Mouse (Mus musculus) erythroblast, embryonic 14.5 days (primary cell): Measurements from ENCODE around the gene Prss47. TPM values are rescaled to one million over a fixed set of nuclear protein-coding genes. Genes with fewer than 3 reads are reported as not detected.

Experiments
- H3K27me3 ChIP-seq: 2 replicates; pipeline ENCODE4 v1.6.1; 2012; ENCODE audit warnings: inconsistent platforms; ENCODE audit not compliant: control insufficient read depth
- H3K36me3 ChIP-seq: 2 replicates; pipeline ENCODE4 v1.6.1; 2012; ENCODE audit warnings: mild to moderate bottlenecking, inconsistent platforms; ENCODE audit not compliant: control insufficient read depth
- H3K4me1 ChIP-seq: 2 replicates; pipeline ENCODE4 v1.6.1; 2012; ENCODE audit warnings: inconsistent platforms; ENCODE audit not compliant: control insufficient read depth
- H3K4me3 ChIP-seq: replicated peaks from 2 replicates; pipeline ENCODE3; 2012; ENCODE audit warnings: moderate library complexity, mild to moderate bottlenecking, inconsistent platforms
- H3K9me3 ChIP-seq: 2 replicates; pipeline ENCODE4 v1.6.1; 2012; ENCODE audit warnings: low read length, inconsistent platforms, mixed read lengths; ENCODE audit not compliant: control insufficient read depth
- GATA1 ChIP-seq: IDR thresholded peaks from 2 replicates; pipeline ENCODE4 v1.6.1; 2012; ENCODE audit warnings: low read length, inconsistent platforms, mixed read lengths
- TAL1 ChIP-seq: IDR thresholded peaks from 3 replicates; pipeline ENCODE4 v1.6.1; 2012; ENCODE audit warnings: low read length, inconsistent platforms, mixed read lengths
- polyA plus RNA-seq: library from polyadenylated mRNA; stranded (reverse); fragments of >175 nt; gene quantifications from 2 replicates; pipeline ENCODE4 v1.2.3, GENCODE M21; 2012

Prss47 gene
- polyA plus RNA-seq, 1 experiment: not detected

DNA sequence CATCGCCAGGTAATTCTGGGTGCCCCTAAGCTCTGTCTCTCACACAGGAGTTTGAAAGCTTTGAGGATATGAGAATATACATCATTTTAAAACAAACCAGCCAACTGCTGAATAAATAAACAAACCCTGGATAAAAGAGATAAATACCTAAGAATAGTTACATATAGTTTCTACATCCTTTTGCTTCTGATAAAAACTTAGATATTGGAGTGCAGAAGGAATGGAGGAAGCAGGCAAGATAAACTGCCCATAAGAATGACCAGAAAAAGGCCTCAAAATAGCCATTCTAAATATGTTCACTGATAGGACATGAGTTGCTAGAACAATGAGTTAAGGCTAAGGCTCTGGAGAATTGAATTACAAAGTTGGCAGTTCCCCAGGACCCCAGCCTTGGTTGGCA is 45.8 kb downstream of the Prss47 start:
- no peaks in the 10 kb centered on the region for H3K4me1 ChIP-seq
- TF ChIP-seq GATA1 (no peak), TAL1 (no peak)
- H3K9me3 ChIP-seq: no peaks in the 10 kb centered on the region
- H3K27me3 ChIP-seq: no peaks in the 10 kb centered on the region
- H3K36me3 ChIP-seq: no peaks in the 10 kb centered on the region
- H3K4me3 ChIP-seq: no peak overlapping the region

DNA sequence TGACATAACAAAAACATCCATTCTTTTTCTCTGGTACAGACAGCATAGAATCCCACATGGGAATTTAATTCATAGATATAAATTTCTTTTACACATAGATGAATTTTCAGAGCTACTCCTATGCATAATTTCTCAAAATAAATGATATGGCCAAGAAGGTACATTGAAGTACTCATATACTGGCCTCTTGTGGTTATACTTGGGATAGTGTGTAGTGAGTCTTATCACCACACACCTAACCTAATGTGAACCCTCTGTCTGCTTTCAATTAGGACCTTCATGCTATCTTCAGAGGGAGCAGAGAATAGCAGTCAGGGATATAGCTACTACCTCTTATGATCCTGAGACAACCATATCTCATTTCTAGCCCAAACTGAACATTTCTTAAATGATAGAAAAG is 47.1 kb downstream of the Prss47 start:
- TF ChIP-seq GATA1 (no peak), TAL1 (no peak)
- Histone ChIP-seq H3K36me3 (no peaks in the 10 kb centered on the region), H3K27me3 (no peaks in the 10 kb centered on the region), H3K4me3 (no peak overlapping the region), H3K4me1 (no peaks in the 10 kb centered on the region), H3K9me3 (no peaks in the 10 kb centered on the region)

Other genes starting within 250 kb of the Prss47 start
- not detected in 2 replicates for gene Cntnap3, start 148.8 kb downstream of the Prss47 start, polyA plus RNA-seq
- not detected in 2 replicates for gene Spata31, start 135.4 kb downstream of the Prss47 start, polyA plus RNA-seq
- gene Spata31d1c, start 19.7 kb downstream of the Prss47 start, polyA plus RNA-seq: not detected in 2 replicates
- gene Mfsd14b, start 60.2 kb upstream of the Prss47 start, polyA plus RNA-seq: 0.47 and 0.66 TPM in 2 replicates
- not detected in 2 replicates for gene Olfr465-ps1, start 85.3 kb upstream of the Prss47 start, polyA plus RNA-seq
- gene Olfr466, start 97.5 kb upstream of the Prss47 start, polyA plus RNA-seq: not detected in 2 replicates
- gene Nlrp4f, start 153.2 kb upstream of the Prss47 start, polyA plus RNA-seq: not detected in 2 replicates
- 0.07 TPM in 1 of 2 replicates, not detected in the other for gene Gm10775, start 206.8 kb upstream of the Prss47 start, polyA plus RNA-seq
- 0.56 and 0.70 TPM in 2 replicates for gene Zfp369, start 226.1 kb upstream of the Prss47 start, polyA plus RNA-seq